Mouse (Mus musculus): ENCODE measurements at regions not wholly inside any gene's neighbourhood (a gene's known extent, or its start where the extent isn't known, plus 50 kb on each side); places are given as distances from the start of the nearest gene placed in this dataset.

- TF ChIP-seq POLR2A (IDR thresholded peaks at IDR 0.05; ENCODE audit: borderline replicate concordance, extremely low read depth, insufficient read depth, insufficient read length, poor library complexity, severe bottlenecking) (no peak), CTCF (IDR thresholded peaks at IDR 0.05; ENCODE audit: borderline replicate concordance, extremely low read depth, insufficient read depth, insufficient read length) (no peak)
Observed at GRCm38 (mm10) chr2:166215610-166216511, 60.4 kb upstream of the Sulf2 start.

Data from brain, embryonic 14.5 days (tissue).